Mouse (Mus musculus) lung, adult 18-20 months (tissue): ENCODE results near the gene Zfp808.
A peak's percentile ranks its signal among the peaks of the same experiment; 100 is the strongest.
"Not testable (repeated sequence)": the region's sequence is repeated elsewhere in the genome, so short reads cannot be mapped to it uniquely, and the experiment has no call there.

Source experiments
- DNase-seq, 2 experiments: peaks; one replicate each; pipeline ENCODE4 v3.0.0; 2022; ENCODE audit warnings: mixed read lengths in 2 of 2

The Zfp808 gene

DNA sequence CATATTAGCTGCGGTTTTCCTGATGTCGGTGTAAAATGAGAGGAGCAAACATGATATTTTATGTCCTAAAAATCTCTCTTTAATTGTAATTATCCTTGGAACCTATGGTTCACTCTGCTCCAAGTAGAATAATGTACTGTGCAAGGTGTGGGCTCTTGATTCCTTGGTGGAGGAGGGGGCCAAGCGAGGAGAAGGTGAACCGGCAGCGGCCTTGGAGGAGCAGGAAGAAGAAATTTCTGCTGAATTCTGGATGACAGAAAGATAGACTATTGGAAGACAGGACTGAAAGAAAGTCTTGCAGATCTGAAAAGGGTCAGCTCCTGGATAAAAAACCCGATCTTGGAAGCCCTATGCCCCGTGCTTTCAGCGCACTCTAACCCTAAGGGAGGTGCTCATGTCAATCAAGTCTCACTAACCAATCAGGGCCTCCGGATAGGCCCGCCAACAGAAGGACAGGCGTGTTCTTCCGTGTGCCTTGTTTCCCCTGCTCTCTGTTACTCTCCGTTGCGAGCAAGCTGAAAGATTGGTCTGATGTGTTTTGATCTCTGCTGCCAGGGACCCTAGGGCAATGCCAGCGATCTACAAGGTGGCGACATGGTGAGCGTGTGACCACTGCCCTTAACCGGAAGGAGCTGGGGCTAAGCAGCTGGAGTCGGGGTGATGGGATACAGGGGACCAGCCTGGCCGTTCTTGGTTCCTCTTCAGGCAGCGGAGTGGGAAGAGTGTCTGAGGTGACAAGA is at the start of gene Zfp808:
Zfp808 (plus strand) TSS at position 455 of the 740 bp plus-strand sequence.
- DNase-seq: peak; percentile 56 to 60

DNA sequence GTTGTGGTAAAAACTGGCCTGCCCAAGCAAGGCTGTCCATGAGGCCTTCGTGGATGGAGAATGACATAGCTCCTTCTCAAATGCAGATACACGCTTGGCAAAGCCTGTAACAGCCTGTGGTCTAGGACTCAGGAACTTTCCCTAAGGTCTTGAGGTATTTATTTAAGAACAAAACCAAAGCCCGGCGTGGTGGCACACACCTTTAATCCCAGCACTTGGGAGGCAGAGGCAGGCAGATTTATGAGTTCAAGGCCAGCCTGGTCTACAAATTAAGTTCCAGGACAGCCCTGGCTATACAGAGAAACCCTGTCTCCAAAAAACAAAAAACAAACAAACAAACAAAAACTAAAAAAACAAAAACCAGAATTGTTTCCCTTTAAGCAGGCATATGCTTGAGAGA is 30.9 kb upstream of the Zfp808 start:
- DNase-seq: not testable (repeated sequence)

DNA sequence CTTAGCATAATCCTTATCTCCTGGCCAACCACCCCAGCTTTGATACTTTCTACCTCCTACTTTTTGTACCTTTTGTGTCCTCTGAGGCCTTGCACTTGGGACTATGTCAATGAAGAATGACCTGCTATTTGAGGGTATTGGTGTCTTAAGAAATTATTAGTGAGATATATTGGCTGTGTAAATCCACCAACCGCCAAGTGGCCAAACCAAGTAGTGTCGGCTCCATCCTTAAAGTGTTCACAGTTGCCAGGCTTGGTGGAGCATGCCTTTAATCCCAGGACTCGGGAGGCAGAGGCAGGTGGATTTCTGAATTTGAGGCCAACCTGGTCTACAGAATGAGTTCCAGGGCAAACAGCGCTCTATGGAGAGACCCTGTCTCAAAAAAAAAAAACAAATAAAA is 30.2 kb upstream of the Zfp808 start:
- DNase-seq: not testable (repeated sequence)

DNA sequence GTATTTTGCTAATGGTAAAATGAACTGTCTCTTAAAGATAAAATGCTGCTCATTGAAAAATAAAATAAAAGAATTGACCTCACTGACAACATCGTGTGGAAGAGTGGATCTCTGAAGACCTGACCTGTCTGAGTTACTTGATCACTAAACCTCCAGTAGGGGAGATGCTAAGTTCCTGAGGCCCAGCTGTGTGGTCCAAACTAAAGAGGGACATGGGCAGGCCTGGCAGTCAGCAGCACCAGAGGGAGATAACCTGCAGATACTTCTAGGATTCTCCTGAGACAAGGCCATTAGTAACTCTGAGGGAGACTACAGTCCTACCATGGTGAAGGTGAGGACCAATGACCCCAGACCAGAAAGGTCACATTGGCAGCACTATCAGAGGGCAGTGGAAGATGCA is 27.3 kb upstream of the Zfp808 start:
- not testable (repeated sequence) for DNase-seq

DNA sequence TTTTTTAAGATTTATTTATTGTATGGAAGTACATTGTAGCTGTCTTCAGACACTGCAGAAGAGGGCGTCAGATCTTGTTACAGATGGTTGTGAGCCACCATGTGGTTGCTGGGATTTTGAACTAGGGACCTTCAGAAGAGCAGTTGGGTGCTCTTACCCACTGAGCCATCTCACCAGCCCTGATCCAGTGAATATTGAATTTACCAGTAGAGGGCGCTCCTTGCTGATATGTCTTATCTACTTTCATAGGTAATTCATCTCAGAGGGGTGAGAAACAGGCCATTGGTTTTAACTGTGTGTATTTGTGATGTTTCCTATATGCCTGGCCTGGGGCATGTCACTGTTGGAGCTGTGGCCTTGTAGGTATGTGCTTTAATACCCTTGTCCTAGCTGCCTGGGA is 13.8 kb upstream of the Zfp808 start:
- peak in 1 of 2 experiments; percentile 2 for DNase-seq

DNA sequence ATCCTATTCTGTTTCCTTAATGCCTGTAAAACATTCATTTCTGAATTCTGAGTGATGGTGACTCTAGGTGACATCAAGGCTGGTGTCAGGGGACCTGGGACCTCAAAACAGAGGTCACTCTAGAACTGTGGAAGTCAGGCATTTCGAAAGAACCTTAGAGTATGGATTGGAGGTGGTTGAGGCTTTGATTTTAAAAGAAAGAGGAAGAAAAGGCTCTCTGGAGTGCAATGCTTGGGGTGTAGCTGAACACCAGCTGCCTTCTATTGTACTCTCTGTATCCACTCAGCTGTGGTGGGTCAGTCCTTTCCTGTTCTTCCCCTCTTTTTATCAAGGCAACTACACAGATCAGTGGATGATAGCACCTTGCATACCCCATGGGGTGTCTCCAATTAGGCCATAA is 8.1 kb upstream of the Zfp808 start:
- DNase-seq: not testable (repeated sequence)

DNA sequence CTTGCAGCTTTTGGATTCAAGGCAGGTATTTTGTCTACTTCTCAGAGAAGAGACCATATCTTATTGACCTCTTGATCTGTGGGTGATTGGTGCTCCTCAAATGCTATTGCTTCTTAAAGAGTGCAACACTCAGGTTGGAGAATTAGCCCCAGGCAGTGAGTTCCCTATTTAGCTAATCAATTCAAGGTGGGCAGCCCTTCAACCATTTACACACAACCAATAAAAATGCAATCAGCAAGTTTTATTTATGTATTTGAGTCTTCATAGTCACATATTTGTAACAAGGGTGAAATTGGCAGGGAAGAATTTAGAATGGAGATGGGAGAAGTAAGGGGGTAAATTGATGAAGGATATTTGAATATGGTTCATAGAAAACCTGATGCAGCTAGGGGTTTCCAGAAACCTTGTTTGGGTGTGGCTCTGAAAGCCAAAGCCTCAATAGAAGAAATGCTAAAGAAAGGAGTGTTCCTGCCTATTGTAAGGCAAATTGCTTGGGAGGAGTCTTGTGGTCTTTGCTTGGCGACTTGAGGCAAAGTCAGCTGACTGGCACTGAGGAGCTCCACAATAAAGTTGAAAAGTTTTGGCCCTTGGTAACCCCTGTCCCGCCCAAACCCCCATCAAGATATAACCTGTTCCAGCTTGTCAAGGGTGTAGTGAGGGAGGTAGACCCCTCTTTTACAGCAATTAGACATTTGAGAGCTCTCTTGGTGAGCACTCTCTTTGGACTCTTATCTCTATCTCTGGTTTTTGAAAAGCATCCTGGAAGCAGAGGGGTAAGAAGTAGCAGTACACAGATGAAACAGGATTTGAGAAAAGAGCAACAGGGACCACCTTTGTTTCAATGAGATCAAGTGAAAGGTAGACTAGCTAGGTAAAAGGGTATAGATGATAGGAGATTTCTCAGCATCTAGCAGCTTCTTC is 52.4 kb downstream of the Zfp808 start:
- DNase-seq: not testable (repeated sequence)

DNA sequence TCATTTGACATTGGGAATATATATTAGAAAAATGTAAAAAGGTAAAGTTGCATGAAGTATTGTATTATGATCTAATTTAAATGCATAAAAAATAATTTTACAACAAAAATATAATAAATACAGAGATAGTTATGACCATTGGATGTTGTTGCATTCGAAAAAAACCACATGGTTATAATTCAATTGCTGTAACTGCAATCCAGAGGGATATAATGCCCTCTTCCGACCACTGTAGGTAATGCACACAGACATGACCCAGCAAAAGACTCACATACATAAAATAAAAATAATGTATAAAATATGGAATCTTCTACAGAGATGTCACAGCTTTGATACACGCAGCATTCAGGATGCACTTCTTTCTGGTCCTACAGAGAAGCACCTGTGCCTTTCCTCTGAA is 115.6 kb downstream of the Zfp808 start:
- no peak for DNase-seq

DNA sequence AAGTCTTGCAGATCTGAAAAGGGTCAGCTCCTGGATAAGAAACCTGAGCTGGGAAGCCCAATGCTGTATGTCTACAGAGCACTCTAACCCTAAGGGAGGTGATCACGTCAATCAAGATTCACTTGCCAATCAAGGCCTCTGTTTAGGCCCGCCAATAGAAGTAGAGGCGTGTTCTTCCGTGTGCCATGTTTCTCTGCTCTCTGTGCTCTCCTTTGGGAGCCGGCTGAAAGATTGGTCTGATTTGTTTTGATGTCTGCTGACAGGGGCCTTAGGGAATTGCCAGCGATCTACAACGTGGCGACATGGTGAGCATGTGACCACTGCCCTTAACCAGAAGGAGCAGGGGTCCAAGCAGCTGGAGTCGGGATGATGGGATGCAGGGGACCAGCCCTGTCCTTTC is 125.5 kb downstream of the Zfp808 start:
- DNase-seq: not testable (repeated sequence)

DNA sequence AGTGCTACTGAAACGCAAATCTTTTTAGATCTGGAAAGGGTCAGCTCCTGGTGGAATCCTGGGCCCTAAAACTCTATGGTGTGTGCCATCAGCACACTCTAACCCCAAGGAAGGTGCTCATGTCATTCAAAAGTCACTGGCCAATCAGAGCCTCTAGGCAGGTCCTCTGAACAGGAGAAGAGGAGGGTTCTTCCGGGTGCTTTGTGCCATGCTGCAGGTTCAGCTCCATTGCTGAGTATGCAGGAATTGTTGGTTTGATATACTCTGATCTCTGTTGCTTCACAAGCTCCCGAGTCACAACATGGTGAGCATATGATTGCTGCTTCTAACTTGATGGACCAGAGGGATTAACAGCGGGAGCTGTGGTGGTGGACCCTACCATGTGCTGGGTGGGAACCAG is 133.7 kb downstream of the Zfp808 start:
- no peak for DNase-seq
